Mouse (Mus musculus): ENCODE results near the gene Ttc34. TPM values are rescaled to one million over a fixed set of nuclear protein-coding genes. Genes with fewer than 3 reads are reported as not detected.

The Ttc34 gene
- total RNA-seq, 2 experiments from 2014 or later: 0.20 TPM; not detected in 1

DNA sequence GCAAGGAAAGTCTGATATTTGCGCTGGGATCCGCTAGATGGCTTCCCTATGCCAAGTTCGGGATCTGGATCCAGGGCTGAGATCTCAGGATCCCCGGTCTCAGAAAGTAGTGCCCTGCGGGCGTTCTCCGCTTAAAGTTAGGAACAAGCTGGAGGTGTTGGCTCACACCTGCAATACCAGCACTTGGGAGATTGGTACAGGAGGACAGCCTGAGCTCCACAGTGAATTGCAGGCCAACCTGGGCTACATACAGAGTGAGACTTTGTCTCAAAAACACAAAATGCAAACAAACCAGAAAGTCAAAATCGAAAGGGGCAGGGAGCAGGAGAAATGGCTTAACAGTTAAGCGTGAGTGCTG, 19.2 kb downstream of the Ttc34 start:
- no peak for DNase-seq (ENCODE audit: low spot score in 2 of 2)

DNA sequence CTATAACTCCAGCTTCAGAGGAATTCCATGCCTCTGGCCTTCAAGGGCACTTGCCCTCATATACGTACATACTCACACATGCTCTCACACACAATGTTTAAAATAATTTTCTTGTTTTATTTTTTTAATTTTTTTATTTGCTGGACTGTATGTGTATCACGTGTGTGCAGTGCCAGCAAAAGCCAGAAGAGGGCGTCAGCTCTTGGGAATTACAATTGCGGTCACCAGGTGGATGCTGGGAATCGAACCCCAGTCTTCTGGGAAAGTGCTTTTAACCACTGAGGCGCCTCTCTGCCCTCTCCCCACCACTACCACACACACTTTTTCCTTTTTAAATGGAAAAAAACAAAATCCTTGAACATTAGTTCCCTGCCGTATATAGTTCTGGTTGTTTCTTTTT, 19.6 kb downstream of the Ttc34 start:
- peak in 1 of 2 experiments; percentile 18 for DNase-seq (ENCODE audit: low spot score in 2 of 2)

DNA sequence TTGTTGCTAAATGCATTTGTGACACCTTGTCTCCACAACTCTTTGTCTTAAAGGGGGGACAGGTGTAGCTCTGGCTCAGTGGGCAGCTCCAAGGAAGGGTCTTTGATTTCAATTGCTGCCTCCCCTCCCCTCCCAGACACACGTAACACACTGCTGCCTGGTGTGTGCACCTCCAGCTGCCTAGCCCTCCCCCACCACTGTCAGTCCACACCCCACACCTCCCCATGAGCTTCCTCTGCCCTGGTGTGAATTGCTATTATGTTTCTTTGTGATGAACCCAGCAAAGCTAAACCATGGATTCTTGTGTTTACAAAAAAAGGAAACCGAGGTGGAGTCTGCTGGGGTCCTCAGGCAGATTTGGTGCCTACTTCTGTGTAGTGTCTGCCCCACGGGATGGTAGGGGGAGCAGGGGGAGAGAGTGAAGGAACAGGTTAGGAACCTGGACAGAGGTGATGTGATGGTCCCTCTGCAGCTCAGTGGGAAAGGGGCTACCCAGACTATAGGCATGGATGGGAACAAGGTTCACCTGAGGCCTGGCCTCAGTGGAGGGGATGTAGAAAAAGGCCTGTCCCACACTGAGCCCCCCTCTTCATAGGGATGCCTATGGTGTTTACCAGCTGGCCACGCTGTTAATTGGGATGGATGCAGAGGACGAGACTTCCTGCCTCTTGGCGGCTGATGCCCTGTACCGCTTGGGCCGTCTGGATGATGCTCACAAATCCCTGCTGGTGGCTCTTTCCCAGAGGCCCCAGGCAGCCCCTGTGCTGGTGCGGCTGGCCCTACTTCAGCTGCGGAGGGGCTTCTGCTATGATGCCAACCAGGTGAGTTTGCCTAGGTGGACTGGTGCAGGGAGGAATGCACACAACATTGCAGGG, 20.3 kb downstream of the Ttc34 start:
- DNase-seq (ENCODE audit: low spot score in 2 of 2): peak in 1 of 2 experiments; percentile 12

DNA sequence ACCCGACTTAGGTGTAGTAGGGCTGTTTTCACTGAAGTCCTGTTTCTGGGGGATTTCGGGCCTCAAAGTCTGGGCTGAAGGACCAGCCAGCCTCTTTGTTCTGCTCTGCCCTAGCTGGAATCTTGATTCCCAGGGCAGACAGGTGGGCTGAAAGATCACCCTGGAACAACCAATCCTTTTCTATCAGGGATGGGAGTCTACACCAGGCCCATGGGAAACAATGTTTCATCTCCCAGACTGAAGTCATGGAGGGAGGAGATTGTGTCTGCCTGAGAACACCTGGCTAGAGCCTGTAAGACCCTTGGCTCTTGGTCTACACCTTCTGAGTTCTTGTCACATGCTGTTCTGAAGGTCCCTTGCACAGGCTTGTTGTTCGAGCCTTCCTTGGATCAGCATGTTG, 21.3 kb downstream of the Ttc34 start:
- DNase-seq (ENCODE audit: low spot score in 2 of 2): peak in 1 of 2 experiments; percentile 3

DNA sequence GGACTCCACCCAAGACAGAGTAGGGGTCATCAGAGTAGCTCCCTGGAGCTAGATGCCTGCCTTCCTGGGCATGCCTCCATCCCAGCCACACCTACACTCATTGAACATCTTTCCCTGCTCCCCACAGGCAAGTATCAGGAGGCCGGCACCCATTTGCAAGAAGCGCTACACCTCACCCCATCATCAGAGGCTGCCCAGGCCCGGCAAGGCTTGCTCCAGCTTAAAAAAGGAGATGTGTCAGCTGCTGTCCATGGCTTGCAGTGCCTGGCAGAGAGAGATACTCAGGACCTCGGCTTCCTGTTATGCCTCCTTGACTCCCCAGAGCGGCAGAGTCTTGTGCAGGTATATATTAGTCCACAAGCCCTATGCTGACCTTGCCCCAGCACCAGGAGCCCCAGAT, 24.7 kb downstream of the Ttc34 start:
- peak in 1 of 2 experiments; percentile 15 for DNase-seq (ENCODE audit: low spot score in 2 of 2)

DNA sequence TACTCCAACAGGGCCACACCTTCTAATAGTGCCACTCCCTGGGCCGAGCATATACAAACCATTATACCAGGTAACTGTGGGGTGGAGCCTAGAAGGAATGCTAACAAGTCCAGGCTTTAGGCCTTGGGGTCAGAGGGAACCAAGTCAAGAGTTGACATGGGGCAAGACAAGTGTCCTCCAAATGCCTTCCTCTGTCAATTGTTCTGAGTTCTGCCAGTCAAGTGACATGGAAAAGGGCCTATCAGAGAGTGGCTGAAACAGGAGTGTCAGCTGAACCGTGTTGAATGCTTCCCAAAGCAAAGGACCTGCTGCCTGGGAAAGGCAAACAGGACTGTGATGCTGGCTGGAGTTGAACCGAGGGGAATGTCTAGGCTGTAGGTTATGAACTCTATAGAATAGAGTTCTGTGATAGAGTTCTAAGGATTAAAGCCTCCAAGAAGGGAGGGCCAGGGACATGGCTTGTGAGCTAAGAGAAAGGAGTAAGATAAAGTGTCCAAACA, 26.2 kb downstream of the Ttc34 start:
- peak in 1 of 2 experiments; percentile 11 for DNase-seq (ENCODE audit: low spot score in 2 of 2)

DNA sequence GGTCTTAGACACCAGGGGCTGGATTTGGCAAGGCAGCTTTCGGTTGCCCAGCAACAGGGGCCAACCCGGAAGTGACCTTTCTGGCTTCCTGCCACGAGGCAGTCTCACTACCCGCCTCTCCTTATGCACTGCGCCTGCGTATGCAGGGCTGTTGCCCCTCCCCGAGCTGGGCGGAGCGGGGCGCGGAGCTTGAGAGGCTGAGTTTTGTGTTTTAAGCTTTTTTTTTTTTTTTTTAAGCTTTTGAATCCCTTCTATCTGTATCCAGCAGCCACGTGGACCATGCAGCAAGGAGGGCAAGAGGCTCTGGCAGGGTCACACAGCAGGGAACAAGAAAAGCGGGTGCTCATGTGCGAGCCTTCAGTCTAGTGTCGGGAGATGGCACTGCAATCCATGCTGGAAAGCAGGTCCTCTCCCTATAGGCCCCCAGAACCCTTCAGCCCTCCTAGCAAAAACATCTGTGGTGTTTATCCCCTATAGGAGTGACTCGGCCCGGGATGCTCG, 27.1 kb downstream of the Ttc34 start:
- peak; percentile 87 to 90 for DNase-seq (ENCODE audit: low spot score in 2 of 2)

DNA sequence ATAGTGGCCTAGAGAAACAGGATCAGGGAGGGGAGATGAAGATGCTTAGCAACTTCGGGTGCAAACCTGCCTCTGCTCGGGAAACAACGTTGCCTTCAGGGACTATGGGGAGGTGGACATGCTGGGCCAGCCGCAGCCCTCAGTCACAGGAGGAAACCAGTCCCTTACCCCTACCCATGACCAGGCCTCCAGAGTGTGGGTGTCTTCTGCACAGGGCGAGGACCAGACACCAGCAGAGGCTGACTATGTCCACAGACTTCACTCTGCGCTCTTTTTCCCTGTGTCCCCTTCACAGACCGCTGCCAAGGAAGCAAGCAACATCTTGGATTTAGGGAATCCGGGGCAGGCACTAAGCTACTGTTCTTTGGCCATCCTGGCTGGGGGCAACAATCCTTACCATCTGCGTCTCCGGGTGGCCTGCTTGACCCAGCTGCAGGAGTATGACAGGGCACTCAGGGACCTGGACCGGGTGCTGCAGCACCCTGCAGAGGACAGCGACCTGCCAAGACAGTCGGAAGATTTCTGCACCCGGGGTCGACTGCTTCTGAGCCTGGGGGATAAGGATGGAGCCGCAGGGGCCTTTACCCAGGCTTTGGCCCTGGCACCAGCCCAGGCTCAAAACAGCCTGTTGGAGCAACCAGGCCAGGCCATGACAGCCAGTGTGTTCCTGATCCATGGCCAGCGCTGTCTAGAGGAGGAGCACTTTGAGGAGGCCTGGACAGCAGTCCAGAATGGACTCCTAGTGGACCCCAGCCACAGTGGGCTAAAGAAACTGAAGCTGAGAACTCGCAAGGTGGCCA, 27.9 kb downstream of the Ttc34 start:
- peak in 1 of 2 experiments; percentile 18 for DNase-seq (ENCODE audit: low spot score in 2 of 2)

DNA sequence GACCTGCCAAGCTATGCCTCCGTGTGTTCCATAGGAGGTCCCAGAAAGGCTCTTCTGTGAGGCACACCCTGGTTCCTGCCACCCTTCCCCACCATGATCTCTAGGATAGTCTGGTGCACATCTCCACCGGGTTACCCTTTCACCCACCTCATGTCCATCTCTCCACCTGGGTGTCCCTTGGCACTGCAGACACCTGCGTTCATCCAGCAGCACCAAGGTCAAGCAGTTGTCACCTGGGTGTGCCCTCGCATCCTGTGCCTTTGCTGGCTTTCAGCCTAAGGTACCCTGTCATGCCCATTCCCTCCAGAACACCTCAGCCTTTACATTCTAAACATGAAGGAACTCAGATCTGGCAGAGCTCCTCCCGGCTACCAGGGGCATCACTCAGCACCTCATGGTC, 29.1 kb downstream of the Ttc34 start:
- DNase-seq (ENCODE audit: low spot score in 2 of 2): peak in 1 of 2 experiments; percentile 18

DNA sequence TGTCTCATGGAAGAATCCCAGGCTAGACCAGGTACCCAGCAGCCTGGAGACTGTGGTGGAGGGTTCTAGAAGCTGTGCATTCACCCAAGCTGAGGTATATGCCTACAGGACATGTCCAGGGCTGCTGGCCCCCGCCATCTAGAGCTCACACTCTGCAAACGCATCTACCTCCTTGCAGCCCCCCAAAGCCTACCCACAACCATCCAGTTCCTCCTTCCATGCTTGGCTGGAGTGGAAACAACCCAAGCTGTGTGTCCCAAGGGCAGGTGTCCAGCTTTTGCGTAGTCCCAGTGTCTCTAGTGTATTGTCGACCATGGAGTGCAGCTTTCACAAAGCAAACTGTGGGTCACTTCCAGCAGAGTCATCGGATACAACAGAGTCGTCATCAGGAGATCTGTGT, 30.0 kb downstream of the Ttc34 start:
- DNase-seq (ENCODE audit: low spot score in 2 of 2): no peak

DNA sequence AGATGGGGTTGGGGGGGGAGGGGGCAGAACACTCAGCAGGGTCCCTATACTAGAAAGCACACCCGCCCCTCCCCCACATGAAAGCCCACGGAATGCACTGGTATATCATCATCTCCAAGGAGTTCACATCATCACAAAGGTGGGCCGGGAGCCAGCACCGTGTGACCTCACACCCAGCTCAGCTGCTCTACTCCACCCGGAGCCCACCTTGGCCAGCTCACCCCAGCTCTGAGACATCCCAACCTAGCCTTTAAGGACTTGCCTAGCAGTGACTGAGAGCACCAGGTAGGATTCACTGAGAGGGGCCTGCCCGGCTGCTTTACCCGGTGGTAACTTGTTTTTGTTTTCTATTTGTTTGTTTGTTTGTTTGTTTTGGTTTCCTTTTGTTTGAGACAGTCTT, 32.2 kb downstream of the Ttc34 start, which contains the start of gene Mmel1:
Gene Mmel1, plus strand, starts transcription at position 146 of the 400 bp plus-strand sequence.
- DNase-seq (ENCODE audit: low spot score in 2 of 2): no peak

DNA sequence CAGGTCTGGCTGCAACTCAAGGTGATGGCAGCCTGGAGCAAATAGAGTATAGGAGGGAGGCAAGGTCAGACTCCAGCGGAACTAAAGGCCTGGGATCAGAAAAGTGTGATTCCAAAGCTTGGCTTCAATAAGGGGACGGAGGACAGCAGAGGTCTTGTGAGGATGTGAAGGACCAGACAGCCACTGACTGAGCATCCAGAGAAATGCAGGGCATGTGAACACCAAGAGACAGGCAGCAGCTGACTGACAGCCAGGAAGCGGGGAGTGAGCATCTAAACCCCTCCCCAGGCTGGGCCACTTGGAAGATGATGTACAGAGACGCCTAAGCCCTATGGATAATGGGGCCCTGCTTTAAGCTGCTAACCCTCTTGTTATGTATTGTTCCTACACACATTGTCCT, 33.5 kb downstream of the Ttc34 start:
- DNase-seq (ENCODE audit: low spot score in 2 of 2): no peak

DNA sequence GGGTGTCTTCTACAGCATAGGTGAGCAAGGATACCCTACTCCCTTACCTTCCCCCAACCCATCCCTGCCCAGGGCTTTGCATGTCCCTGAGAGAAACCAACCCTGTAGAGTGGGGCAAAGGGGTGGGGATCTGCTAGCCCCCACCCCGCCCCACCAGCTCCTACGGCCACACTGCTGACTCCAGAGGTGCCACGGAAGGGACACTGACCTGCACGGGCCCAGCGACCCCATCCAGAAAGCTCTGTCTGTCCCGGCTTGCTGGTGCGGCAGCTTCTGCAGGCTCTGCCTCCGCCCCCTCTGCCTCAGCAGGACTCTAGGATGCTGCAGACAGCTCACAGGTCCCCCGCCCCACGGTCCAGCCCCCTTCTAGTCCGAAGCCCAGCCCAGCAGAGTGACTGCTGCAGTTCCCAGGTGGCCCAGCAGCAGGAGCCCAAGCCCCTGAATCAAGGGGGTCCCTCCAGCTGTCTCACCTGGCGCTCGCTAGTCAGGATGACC, 34.5 kb downstream of the Ttc34 start:
- no peak for DNase-seq (ENCODE audit: low spot score in 2 of 2)

DNA sequence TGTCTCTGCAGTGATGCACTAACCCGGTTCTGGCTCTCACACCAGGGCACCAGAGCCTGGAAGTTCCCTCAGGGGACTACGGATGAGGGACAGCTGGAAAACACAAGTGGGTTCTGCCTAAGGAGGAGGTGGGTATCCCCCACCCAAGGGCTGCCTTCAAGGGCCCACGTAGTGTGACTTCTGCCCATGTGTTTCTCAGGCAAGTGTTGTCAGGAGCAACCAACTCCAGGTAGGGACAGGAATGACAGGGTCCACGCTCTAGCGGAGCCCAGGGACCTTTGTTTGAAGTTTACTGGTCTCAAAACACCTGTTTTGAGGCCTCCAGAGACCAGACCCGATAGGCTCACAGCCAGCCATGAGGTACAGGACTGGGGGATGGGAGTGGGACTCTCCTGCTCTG, 35.9 kb downstream of the Ttc34 start:
- no peak for DNase-seq (ENCODE audit: low spot score in 2 of 2)

DNA sequence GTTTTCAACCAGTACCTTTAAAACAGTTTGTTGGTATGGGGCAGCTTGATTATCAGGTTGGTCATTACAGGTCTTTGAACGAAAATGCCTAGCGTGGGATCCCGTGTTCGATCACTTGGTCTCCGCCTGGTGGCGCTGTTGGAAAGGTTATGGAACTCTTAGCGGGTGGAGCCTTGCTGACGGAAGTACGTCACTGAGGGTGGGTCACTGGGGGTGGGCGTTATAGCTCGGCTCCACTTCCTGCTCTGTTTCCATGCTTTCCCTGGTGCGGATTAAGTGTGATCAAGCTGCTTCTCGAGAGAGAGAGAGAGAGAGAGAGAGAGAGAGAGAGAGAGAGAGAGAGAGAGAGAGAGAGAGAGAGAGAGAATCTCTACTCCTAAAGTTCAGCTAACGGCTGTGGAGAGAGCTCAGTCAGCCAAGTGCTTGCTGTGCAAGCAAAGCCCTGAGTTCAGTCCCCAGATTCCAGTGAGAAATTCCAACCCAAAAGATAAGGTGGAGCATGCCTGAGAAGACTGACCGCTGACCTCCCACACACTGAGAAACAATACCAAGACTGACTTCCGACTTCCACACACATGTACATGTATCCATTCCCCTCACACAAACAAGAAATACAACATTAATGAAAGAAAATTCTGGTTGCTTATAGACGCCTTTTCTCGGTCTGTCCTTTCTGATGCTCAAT, 40.7 kb downstream of the Ttc34 start:
- DNase-seq (ENCODE audit: low spot score in 2 of 2): peak; percentile 90 to 96

DNA sequence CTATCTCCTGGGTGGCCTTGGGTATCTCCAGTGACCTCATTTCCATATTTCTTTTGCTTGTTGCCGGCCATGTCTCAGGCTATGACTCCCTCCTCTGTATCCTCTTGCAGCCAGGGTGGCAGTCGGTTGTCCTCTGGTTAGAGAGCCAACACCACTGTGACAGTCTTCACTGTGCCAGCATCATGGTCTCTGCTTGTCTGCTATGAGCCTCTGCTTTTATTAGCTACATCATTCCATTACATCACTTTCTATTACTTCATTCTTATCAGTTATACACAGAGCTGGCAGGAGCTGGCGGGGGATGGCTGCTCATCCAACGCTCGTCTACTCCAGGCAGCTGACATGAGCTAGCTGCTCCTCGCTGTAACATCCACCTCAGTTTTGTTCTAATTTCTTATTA, 43.5 kb downstream of the Ttc34 start:
- no peak for DNase-seq (ENCODE audit: low spot score in 2 of 2)

DNA sequence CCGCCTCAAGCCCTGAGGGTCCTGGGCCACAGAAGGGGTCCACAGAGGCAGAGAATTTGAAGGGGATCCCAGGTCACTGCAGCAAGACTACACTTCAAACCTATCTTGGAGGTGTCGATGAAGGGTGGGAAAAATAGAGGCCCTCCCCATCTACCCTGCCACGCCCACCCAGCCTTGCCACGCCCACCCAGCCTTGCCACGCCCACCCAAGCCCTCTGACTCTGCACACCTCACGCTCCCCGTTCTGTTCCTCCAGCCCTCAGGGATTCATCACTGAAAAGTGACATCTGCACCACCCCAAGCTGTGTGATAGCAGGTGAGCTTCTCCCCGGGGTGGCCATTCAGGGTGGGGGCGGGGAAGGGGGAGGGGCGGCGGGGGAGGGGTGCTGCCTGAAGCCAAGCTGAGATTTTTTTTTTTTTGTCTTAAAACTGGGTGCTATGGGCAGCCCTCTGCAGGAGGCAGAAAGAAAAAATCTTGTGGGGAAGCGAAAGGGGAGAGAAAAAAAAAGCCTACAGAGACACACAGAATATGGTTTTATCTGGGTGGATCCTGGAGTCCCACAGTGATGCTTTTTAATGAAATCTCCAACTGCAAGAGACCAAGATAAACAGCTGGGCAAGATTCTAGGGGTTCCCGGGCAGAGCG, 44.9 kb downstream of the Ttc34 start:
- DNase-seq (ENCODE audit: low spot score in 2 of 2): no peak

DNA sequence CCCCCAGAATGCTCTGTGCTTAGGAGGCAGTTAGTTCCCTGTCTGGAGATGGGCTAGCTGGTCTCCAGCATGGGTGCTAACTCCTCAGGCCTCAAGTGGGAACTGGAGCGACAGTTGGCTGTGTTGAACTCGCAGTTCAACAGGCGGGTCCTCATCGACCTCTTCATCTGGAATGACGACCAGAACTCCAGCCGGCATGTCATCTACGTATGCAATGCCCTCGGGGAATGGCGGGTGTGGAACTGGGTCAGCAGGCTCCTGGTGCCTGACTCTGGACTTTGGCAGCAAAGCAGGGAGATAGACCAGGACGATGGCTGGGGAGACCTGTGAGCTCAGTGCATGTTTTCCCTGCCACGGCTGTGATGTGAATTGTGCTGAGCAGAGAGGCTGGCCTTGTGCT, 48.2 kb downstream of the Ttc34 start:
- no peak for DNase-seq (ENCODE audit: low spot score in 2 of 2)

DNA sequence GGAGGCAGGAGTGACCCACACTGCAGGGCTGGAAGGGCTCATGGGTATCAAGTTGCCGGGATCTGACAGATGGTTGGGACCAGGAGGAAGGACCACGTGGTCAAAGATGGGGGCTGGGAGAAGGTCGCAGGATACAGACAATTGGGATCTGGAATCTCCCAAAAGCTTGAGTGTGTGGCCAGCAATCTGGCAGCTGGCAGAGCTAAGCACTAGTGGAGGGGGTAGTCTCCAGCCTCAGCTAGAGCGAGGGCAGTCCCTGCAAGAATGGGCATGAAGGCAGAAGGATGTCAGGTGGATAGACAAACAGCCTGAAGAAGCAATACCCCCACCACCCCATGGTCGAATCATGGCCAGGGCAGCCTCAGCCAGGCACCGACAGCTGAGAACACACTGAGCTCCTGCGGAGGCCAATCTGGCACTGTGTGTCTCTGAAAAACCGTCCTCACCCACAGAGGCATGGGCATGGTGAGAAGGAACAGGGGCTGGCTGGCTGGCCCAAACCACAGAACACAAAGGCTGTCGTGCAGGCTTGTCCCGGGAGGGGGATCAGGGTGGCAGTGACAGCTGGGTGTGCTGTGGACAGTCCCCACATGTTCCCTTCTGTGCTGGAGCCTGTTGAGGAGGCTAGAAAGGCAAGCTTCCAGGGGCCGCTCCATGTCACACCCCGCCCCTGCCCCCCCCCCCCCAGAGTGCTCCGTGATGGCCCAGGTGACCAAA, 49.8 kb downstream of the Ttc34 start:
- no peak for DNase-seq (ENCODE audit: low spot score in 2 of 2)

All from adrenal gland, adult 18-20 months (tissue).